In genomic region chr9:99563714-99564113, GRCm38 (mm10) we compare ENCODE assay signal across 9 mouse cellular contexts. TPM values are rescaled to one million over a fixed set of nuclear protein-coding genes. Genes with fewer than 3 reads are reported as not detected.
A peak's percentile ranks its signal among the peaks of the same experiment; 100 is the strongest.
DNase-seq lines count a peak whose midpoint lies in the region; ATAC-seq and TF ChIP-seq lines count a peak whose summit lies in the region.
"Had no signal": no experiment of that assay in that cellular context is flagged by ENCODE, and none has a peak within 500 bp of the region (broad histone marks: within the 10 kb centered on the region; RNA-seq: fewer than 3 reads in every experiment).

No protein-coding gene starts in this region.

- H3ac ChIP-seq in myocyte (ENCODE audit: control insufficient read depth, insufficient read length), result no peak overlapping the region

- no peaks in the 10 kb centered on the region for H3K36me3 ChIP-seq in kidney, embryonic 15.5 days
- no peaks in the 10 kb centered on the region for H3K36me3 ChIP-seq in embryonic facial prominence, embryonic 14.5 days (ENCODE audit: control insufficient read depth, insufficient read depth, low read length)
- H3K36me3 ChIP-seq in myocyte (ENCODE audit: control insufficient read depth, insufficient read depth), result no peaks in the 10 kb centered on the region
- H3K36me3 ChIP-seq: limb, embryonic 15.5 days had no signal

- ATAC-seq in kidney, embryonic 15.5 days (replicated peaks; ENCODE audit: low FRiP score), result no peak
- no peak for ATAC-seq in embryonic facial prominence, embryonic 14.5 days (ENCODE audit: low read depth)

- H3K4me3 ChIP-seq in kidney, embryonic 15.5 days (replicated peaks), result no peak overlapping the region
- H3K4me3 ChIP-seq in embryonic facial prominence, embryonic 14.5 days (ENCODE audit: low read depth, low read length), result no peak overlapping the region
- H3K4me3 ChIP-seq in myocyte, result no peak overlapping the region
- H3K4me3 ChIP-seq: limb, embryonic 15.5 days had no signal

- H3K27ac ChIP-seq in kidney, embryonic 15.5 days, result no peak overlapping the region
- no peak overlapping the region for H3K27ac ChIP-seq in embryonic facial prominence, embryonic 14.5 days (replicated peaks; ENCODE audit: low read depth, low read length)
- H3K27ac ChIP-seq: limb, embryonic 15.5 days had no signal

- H3K9ac ChIP-seq in kidney, embryonic 15.5 days, result no peak overlapping the region
- no peak overlapping the region for H3K9ac ChIP-seq in embryonic facial prominence, embryonic 14.5 days (ENCODE audit: low read depth, low read length)
- H3K9ac ChIP-seq: limb, embryonic 15.5 days had no signal

- 21% methylated on average over 11 of the region's 11 CpGs for WGBS in kidney, embryonic 15.5 days
- 13% methylated on average over 11 of the region's 11 CpGs for WGBS in embryonic facial prominence, embryonic 14.5 days

- peaks cover 94% of the 10 kb centered on the region for H3K79me2 ChIP-seq in myocyte (ENCODE audit: control insufficient read depth, insufficient read depth)

- no peak overlapping the region for H3K4me2 ChIP-seq in kidney, embryonic 15.5 days
- H3K4me2 ChIP-seq in embryonic facial prominence, embryonic 14.5 days (ENCODE audit: low read depth, low read length), result no peak overlapping the region
- no peak overlapping the region for H3K4me2 ChIP-seq in myocyte (ENCODE audit: low read depth)
- H3K4me2 ChIP-seq: limb, embryonic 15.5 days had no signal

- no peaks in the 10 kb centered on the region for H3K27me3 ChIP-seq in kidney, embryonic 15.5 days
- no peaks in the 10 kb centered on the region for H3K27me3 ChIP-seq in embryonic facial prominence, embryonic 14.5 days (replicated peaks; ENCODE audit: control insufficient read depth, insufficient read depth, low read length)
- no peaks in the 10 kb centered on the region for H3K27me3 ChIP-seq in myocyte (ENCODE audit: control insufficient read depth, insufficient read depth, insufficient read length)
- H3K27me3 ChIP-seq: limb, embryonic 15.5 days had no signal

- no peak for TF ChIP-seq POLR2A in myocyte (IDR thresholded peaks at IDR 0.05; ENCODE audit: insufficient read length, low read depth)

- H3K9me3 ChIP-seq in kidney, embryonic 15.5 days (replicated peaks), result no peaks in the 10 kb centered on the region
- H3K9me3 ChIP-seq in embryonic facial prominence, embryonic 14.5 days (ENCODE audit: control insufficient read depth, low read length), result no peaks in the 10 kb centered on the region
- H3K9me3 ChIP-seq: limb, embryonic 15.5 days had no signal

- DNase-seq in kidney, adult 11 months, result peak; percentile 54
- DNase-seq in NIH3T3 (ENCODE audit: low read depth), result peak; percentile 78
- peak; percentile 79 for DNase-seq in embryonic facial prominence, embryonic 14.5 days (ENCODE audit: low spot score)
- DNase-seq in kidney, postnatal 4 days, result peak; percentile 83 to 87
- DNase-seq in thymus, postnatal 36 days, result peak; percentile 52 to 54
- DNase-seq in left cerebral cortex, adult 8-10 months (ENCODE audit: low spot score in 2 of 2), result no peak

- H3K4me1 ChIP-seq in kidney, embryonic 15.5 days, result peaks cover 12% of the 10 kb centered on the region
- peaks cover 9% of the 10 kb centered on the region for H3K4me1 ChIP-seq in embryonic facial prominence, embryonic 14.5 days (ENCODE audit: control insufficient read depth, insufficient read depth, low read length)

TF ChIP-seq in myocyte, 11 proteins besides CTCF, POLR2A, EP300 and RAD21:
- TF ChIP-seq REST (IDR thresholded peaks at IDR 0.05; ENCODE audit: insufficient read depth, insufficient read length), result peak; percentile 94
- TF ChIP-seq MAX (IDR thresholded peaks at IDR 0.05; ENCODE audit: low read depth), result no peak

RNA-seq across cellular contexts. Expression of gene Armc8, which starts 5.0 kb away (rescaled TPM):
- 23.1 and 23.9 TPM in 2 replicates for polyA plus RNA-seq in kidney, embryonic 15.5 days (2015; fragmentation: Nextera tagmentation; extraction: Ambion mirVana)
- polyA plus RNA-seq in embryonic facial prominence, embryonic 14.5 days (2014; fragmentation: Nextera tagmentation; extraction: Ambion mirVana), result 21.0 and 22.8 TPM in 2 replicates
- polyA plus RNA-seq in myocyte (2012; fragmentation: generic; extraction: Trizol), result 10.4 TPM
- 10 to 100 TPM; 55.8 to 61.7 (median 57.5) TPM for total RNA-seq in left cerebral cortex, adult 8-10 months (2022)

RNA-seq across cellular contexts. Expression of gene Dbr1, which starts 11.9 kb away (rescaled TPM):
- 29.0 and 31.6 TPM in 2 replicates for polyA plus RNA-seq in kidney, embryonic 15.5 days (2015; fragmentation: Nextera tagmentation; extraction: Ambion mirVana)
- polyA plus RNA-seq in embryonic facial prominence, embryonic 14.5 days (2014; fragmentation: Nextera tagmentation; extraction: Ambion mirVana), result 19.0 and 21.3 TPM in 2 replicates
- polyA plus RNA-seq in myocyte (2012; fragmentation: generic; extraction: Trizol), result 7.5 TPM
- total RNA-seq in left cerebral cortex, adult 8-10 months (2022), result 10 to 100 TPM; 14.8 to 17.9 (median 16.7) TPM

RNA-seq across cellular contexts. Expression of gene A4gnt, which starts 48.6 kb away (rescaled TPM):
- 0.44 and 0.51 TPM in 2 replicates for polyA plus RNA-seq in kidney, embryonic 15.5 days (2015; fragmentation: Nextera tagmentation; extraction: Ambion mirVana)
- not detected in 2 replicates for polyA plus RNA-seq in embryonic facial prominence, embryonic 14.5 days (2014; fragmentation: Nextera tagmentation; extraction: Ambion mirVana)
- polyA plus RNA-seq in myocyte (2012; fragmentation: generic; extraction: Trizol), result not detected
- total RNA-seq in left cerebral cortex, adult 8-10 months (2022), result under 1 TPM in 3 of 4 experiments, not detected in 1; 0.13 to 0.23 (median 0.18) TPM

Comparison
In these comparisons a context has a peak if more than half of its experiments do, and no peak if none do; other contexts are left out.
1. DNase-seq: peak in kidney, adult 11 months (single experiment), NIH3T3 (single experiment), embryonic facial prominence, embryonic 14.5 days (single experiment), kidney, postnatal 4 days (2 of 2) and thymus, postnatal 36 days (2 of 2); none in left cerebral cortex, adult 8-10 months (0 of 2).